In genomic region chr10:81198230-81198629, GRCm38 (mm10) we compare ENCODE assay signal across 10 mouse cellular contexts. TPM values are rescaled to one million over a fixed set of nuclear protein-coding genes. Genes with fewer than 3 reads are reported as not detected.
DNase-seq lines count a peak whose midpoint lies in the region; ATAC-seq and TF ChIP-seq lines count a peak whose summit lies in the region.
"Had no signal": no experiment of that assay in that cellular context is flagged by ENCODE, and none has a peak within 500 bp of the region (broad histone marks: within the 10 kb centered on the region; RNA-seq: fewer than 3 reads in every experiment).

No protein-coding gene starts in this region.

- no peak overlapping the region for H3K4me3 ChIP-seq in hindbrain, embryonic 14.5 days (replicated peaks; ENCODE audit: low read length)
- H3K4me3 ChIP-seq in hindbrain, embryonic 13.5 days: no peak overlapping the region
- H3K4me3 ChIP-seq in G1E (ENCODE audit: low read depth, low read length): no peak overlapping the region
- H3K4me3 ChIP-seq: erythroblast, embryonic 14.5 days; lung, embryonic 15.5 days had no signal

- no peak overlapping the region for H3K4me2 ChIP-seq in hindbrain, embryonic 14.5 days (replicated peaks)
- H3K4me2 ChIP-seq in hindbrain, embryonic 13.5 days: no peak overlapping the region
- H3K4me2 ChIP-seq: lung, embryonic 15.5 days had no signal

- TF ChIP-seq CTCF in G1E (IDR thresholded peaks at IDR 0.05; ENCODE audit: low read depth, low read length): peak; percentile 75

- peak; percentile 90 for DNase-seq in hindbrain, embryonic 14.5 days (ENCODE audit: low spot score)
- peak; percentile 83 to 86 for DNase-seq in B cell, adult 2 months
- peak; percentile 39 for DNase-seq in G1E (ENCODE audit: low spot score)
- DNase-seq in embryo, embryonic 11.5 days (ENCODE audit: low read depth, low spot score): peak; percentile 60
- peak; percentile 57 for DNase-seq in left cerebral cortex, postnatal 4 days
- peak; percentile 69 for DNase-seq in retina, postnatal 7 days (ENCODE audit: low read depth, low spot score)

- no peak overlapping the region for H3K27ac ChIP-seq in hindbrain, embryonic 14.5 days
- no peak overlapping the region for H3K27ac ChIP-seq in hindbrain, embryonic 13.5 days
- H3K27ac ChIP-seq: lung, embryonic 15.5 days had no signal

- H3K27me3 ChIP-seq in hindbrain, embryonic 14.5 days (ENCODE audit: control insufficient read depth, insufficient read depth, low read length): peaks cover 22% of the 10 kb centered on the region
- H3K27me3 ChIP-seq in hindbrain, embryonic 13.5 days: peaks cover 57% of the 10 kb centered on the region
- peaks cover 59% of the 10 kb centered on the region for H3K27me3 ChIP-seq in G1E (ENCODE audit: insufficient read depth, low read length)

- intact Hi-C loops in left cerebral cortex, postnatal 4 days (cut with DNase I): loop anchor here (10.0 kb wide), 2 partner anchors 147 to 267 kb away; partner anchors contain the start of gene Gipc3

- no peak for ATAC-seq in hindbrain, embryonic 14.5 days (ENCODE audit: low FRiP score)
- no peak for ATAC-seq in hindbrain, embryonic 13.5 days (ENCODE audit: low FRiP score)
- ATAC-seq in G1E (ENCODE audit: extremely low read depth, insufficient number of reproducible peaks, low FRiP score, poor library complexity, severe bottlenecking): no peak
- ATAC-seq in inflammation-experienced regulatory T-cells, adult 6 months: no peak

- 5% methylated on average over 9 of the region's 9 CpGs for WGBS in hindbrain, embryonic 14.5 days
- WGBS in hindbrain, embryonic 13.5 days: 6% methylated on average over 9 of the region's 9 CpGs

- no peaks in the 10 kb centered on the region for H3K9me3 ChIP-seq in hindbrain, embryonic 14.5 days (ENCODE audit: control insufficient read depth, low read length)
- no peaks in the 10 kb centered on the region for H3K9me3 ChIP-seq in hindbrain, embryonic 13.5 days
- no peaks in the 10 kb centered on the region for H3K9me3 ChIP-seq in G1E (replicated peaks)
- H3K9me3 ChIP-seq: lung, embryonic 15.5 days had no signal

- no peaks in the 10 kb centered on the region for H3K36me3 ChIP-seq in hindbrain, embryonic 14.5 days (replicated peaks; ENCODE audit: control insufficient read depth, insufficient read depth)
- no peaks in the 10 kb centered on the region for H3K36me3 ChIP-seq in hindbrain, embryonic 13.5 days
- H3K36me3 ChIP-seq in G1E (replicated peaks): peaks cover under 1% of the 10 kb centered on the region
- H3K36me3 ChIP-seq: lung, embryonic 15.5 days had no signal

- no peak overlapping the region for H3K9ac ChIP-seq in hindbrain, embryonic 14.5 days
- no peak overlapping the region for H3K9ac ChIP-seq in hindbrain, embryonic 13.5 days
- H3K9ac ChIP-seq: lung, embryonic 15.5 days had no signal

- H3K4me1 ChIP-seq in hindbrain, embryonic 14.5 days (replicated peaks; ENCODE audit: control insufficient read depth, insufficient read depth, low read length): peaks cover 2% of the 10 kb centered on the region; the same call in 1 of the 2 replicates
- H3K4me1 ChIP-seq in hindbrain, embryonic 13.5 days (replicated peaks): peaks cover 13% of the 10 kb centered on the region
- peaks cover 25% of the 10 kb centered on the region for H3K4me1 ChIP-seq in G1E (ENCODE audit: insufficient read depth, low read depth, low read length)

RNA-seq across cellular contexts. Expression of gene Nmrk2, which starts 3.6 kb away (rescaled TPM):
- polyA plus RNA-seq in hindbrain, embryonic 14.5 days (2014; fragmentation: Nextera tagmentation; extraction: Ambion mirVana): 0.14 TPM in 1 of 2 replicates, not detected in the other
- polyA plus RNA-seq in hindbrain, embryonic 13.5 days (2015; fragmentation: Nextera tagmentation; extraction: Ambion mirVana): 0.09 and 0.10 TPM in 2 replicates
- total RNA-seq in G1E (2014; fragmentation: Nextera tagmentation) (not detected in 2 replicates), G1E (2017) (not detected in 2 replicates)
- not detected in 2 replicates for polyA plus RNA-seq in G1E (2012)
- total RNA-seq in left cerebral cortex, postnatal 4 days (2021): under 1 TPM in 1 of 2 experiments, not detected in 1; 0.44 TPM
- under 1 TPM in 2 of 3 experiments, not detected in 1; 0.17 to 0.28 TPM for polyA plus RNA-seq in inflammation-experienced regulatory T-cells, adult 6 months (2017; shearing (Covaris generic))
- polyA plus RNA-seq: erythroblast, embryonic 14.5 days had no signal

RNA-seq across cellular contexts. Expression of gene 4930442H23Rik, which starts 14.6 kb away (rescaled TPM):
- 0.33 TPM in 1 of 2 replicates, not detected in the other for polyA plus RNA-seq in hindbrain, embryonic 14.5 days (2014; fragmentation: Nextera tagmentation; extraction: Ambion mirVana)
- 0.13 and 0.26 TPM in 2 replicates for polyA plus RNA-seq in hindbrain, embryonic 13.5 days (2015; fragmentation: Nextera tagmentation; extraction: Ambion mirVana)
- not detected in 2 replicates for total RNA-seq in G1E (2014; fragmentation: Nextera tagmentation)
- total RNA-seq in G1E (2017): not detected in 2 replicates
- not detected in 2 replicates for polyA plus RNA-seq in G1E (2012)
- total RNA-seq in left cerebral cortex, postnatal 4 days (2021): not detected
- polyA plus RNA-seq in inflammation-experienced regulatory T-cells, adult 6 months (2017; shearing (Covaris generic)): not detected
- polyA plus RNA-seq: erythroblast, embryonic 14.5 days had no signal

RNA-seq across cellular contexts. Expression of gene Dapk3, which starts 15.4 kb away (rescaled TPM):
- polyA plus RNA-seq in hindbrain, embryonic 14.5 days (2014; fragmentation: Nextera tagmentation; extraction: Ambion mirVana): 68.2 and 76.7 TPM in 2 replicates
- polyA plus RNA-seq in hindbrain, embryonic 13.5 days (2015; fragmentation: Nextera tagmentation; extraction: Ambion mirVana): 59.1 and 61.7 TPM in 2 replicates
- 34.2 and 43.3 TPM in 2 replicates for total RNA-seq in G1E (2014; fragmentation: Nextera tagmentation)
- total RNA-seq in G1E (2017): 39.3 and 40.8 TPM in 2 replicates
- 69.8 and 96.7 TPM in 2 replicates for polyA plus RNA-seq in G1E (2012)
- total RNA-seq in left cerebral cortex, postnatal 4 days (2021): 10 to 100 TPM; 62.7 to 62.9 TPM
- 1 to 10 TPM; 3.1 to 5.4 (median 3.6) TPM for polyA plus RNA-seq in inflammation-experienced regulatory T-cells, adult 6 months (2017; shearing (Covaris generic))

RNA-seq across cellular contexts. Expression of gene Eef2, which starts 21.8 kb away (rescaled TPM):
- polyA plus RNA-seq in hindbrain, embryonic 14.5 days (2014; fragmentation: Nextera tagmentation; extraction: Ambion mirVana): 413 and 447 TPM in 2 replicates
- 561 and 576 TPM in 2 replicates for polyA plus RNA-seq in hindbrain, embryonic 13.5 days (2015; fragmentation: Nextera tagmentation; extraction: Ambion mirVana)
- 1,577 and 1,715 TPM in 2 replicates for total RNA-seq in G1E (2014; fragmentation: Nextera tagmentation)
- total RNA-seq in G1E (2017): 1,676 and 1,695 TPM in 2 replicates
- polyA plus RNA-seq in G1E (2012): 2,355 and 3,878 TPM in 2 replicates
- 1,000 to 10,000 TPM; 1,312 to 1,322 TPM for total RNA-seq in left cerebral cortex, postnatal 4 days (2021)
- polyA plus RNA-seq in inflammation-experienced regulatory T-cells, adult 6 months (2017; shearing (Covaris generic)): 1,000 to 10,000 TPM in 1 of 3 experiments, 100 to 1,000 TPM in 2; 925 to 1,158 (median 972) TPM

RNA-seq across cellular contexts. Expression of gene Pias4, which starts 30.5 kb away (rescaled TPM):
- 43.7 and 48.3 TPM in 2 replicates for polyA plus RNA-seq in hindbrain, embryonic 14.5 days (2014; fragmentation: Nextera tagmentation; extraction: Ambion mirVana)
- 58.4 and 62.3 TPM in 2 replicates for polyA plus RNA-seq in hindbrain, embryonic 13.5 days (2015; fragmentation: Nextera tagmentation; extraction: Ambion mirVana)
- total RNA-seq in G1E (2014; fragmentation: Nextera tagmentation) (28.6 and 34.4 TPM in 2 replicates), G1E (2017) (21.2 and 24.8 TPM in 2 replicates)
- polyA plus RNA-seq in G1E (2012): 62.7 and 70.5 TPM in 2 replicates
- 10 to 100 TPM; 29.6 to 30.4 TPM for total RNA-seq in left cerebral cortex, postnatal 4 days (2021)
- 10 to 100 TPM; 15.4 to 21.5 (median 17.1) TPM for polyA plus RNA-seq in inflammation-experienced regulatory T-cells, adult 6 months (2017; shearing (Covaris generic))

Comparison
In these comparisons a context has a peak if more than half of its experiments do, and no peak if none do; other contexts are left out.
1. DNase-seq: peak in every context shown above with its lines; median percentile 90 in hindbrain, embryonic 14.5 days; 84 in B cell, adult 2 months; 69 in retina, postnatal 7 days; 60 in embryo, embryonic 11.5 days; 57 in left cerebral cortex, postnatal 4 days; 39 in G1E.